Comparison of ENCODE assay signal across 7 mouse cellular contexts in the genomic region with DNA sequence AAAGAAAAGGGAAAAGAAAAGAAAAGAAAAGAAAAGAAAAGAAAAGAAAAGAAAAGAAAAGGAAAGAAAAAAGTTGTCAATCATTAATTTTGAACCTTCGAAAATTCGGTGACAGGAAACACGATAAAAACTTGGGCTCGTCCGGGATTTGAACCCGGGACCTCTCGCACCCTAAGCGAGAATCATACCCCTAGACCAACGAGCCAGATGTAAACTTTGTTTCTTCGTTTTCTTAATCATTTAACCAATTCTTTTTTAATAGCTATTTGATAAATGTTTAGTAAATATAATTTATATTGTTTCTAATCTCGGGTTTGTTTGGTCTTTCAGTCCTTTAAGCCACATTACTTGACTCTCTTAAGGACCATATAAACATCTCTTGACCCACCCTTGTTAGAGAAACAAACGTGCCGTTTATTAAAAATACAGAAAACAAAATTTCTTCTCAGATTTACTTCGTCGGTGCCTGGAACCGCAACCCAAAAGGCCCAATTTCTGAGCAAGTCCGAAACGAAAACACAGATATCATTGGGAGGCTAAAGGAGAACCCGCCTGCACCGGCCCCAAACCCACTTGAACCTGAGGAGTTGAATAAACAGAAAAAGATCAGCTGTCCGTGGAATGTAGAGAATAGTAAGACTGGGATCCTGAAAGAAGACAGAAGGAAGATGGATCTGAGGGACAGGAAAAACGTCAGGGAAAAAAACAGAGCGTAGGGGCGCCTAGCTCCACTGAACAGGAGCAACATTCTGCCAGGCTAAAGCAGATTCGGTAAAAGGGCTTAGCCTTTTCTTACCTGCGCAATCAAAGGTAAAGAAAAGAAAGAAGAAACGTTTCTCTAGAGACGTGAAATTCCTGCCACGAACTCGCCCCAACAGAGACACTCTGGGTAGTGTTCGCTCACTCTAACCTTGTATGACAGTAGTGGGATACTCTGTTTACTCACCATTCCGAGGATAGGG. TPM values are rescaled to one million over a fixed set of nuclear protein-coding genes. Genes with fewer than 3 reads are reported as not detected.
A peak's percentile ranks its signal among the peaks of the same experiment; 100 is the strongest.
DNase-seq lines count a peak whose midpoint lies in the region; ATAC-seq and TF ChIP-seq lines count a peak whose summit lies in the region.

No protein-coding gene starts in this region.

- H3K4me2 ChIP-seq in heart, embryonic 14.5 days (ENCODE audit: low read length): peak overlapping the region; percentile 75
- H3K4me2 ChIP-seq in kidney, postnatal 0 days (ENCODE audit: low read length): peak overlapping the region; percentile 64
- peak overlapping the region; percentile 61 for H3K4me2 ChIP-seq in lung, embryonic 14.5 days

- no peaks in the 10 kb centered on the region for H3K36me3 ChIP-seq in C2C12 (ENCODE audit: control insufficient read depth, insufficient read depth)
- no peaks in the 10 kb centered on the region for H3K36me3 ChIP-seq in MEL (ENCODE audit: control insufficient read depth in 1 of 2, insufficient read depth in 2 of 2, low read length in 2 of 2)
- H3K36me3 ChIP-seq in heart, embryonic 14.5 days (ENCODE audit: control insufficient read depth, insufficient read depth, low read length): no peaks in the 10 kb centered on the region
- H3K36me3 ChIP-seq in kidney, postnatal 0 days (ENCODE audit: insufficient read depth, low read length): no peaks in the 10 kb centered on the region
- H3K36me3 ChIP-seq in lung, embryonic 14.5 days (ENCODE audit: insufficient read depth): no peaks in the 10 kb centered on the region

- peak overlapping the region; percentile 56 for H3ac ChIP-seq in C2C12 (ENCODE audit: control insufficient read depth, insufficient read length, low read depth)

- no peaks in the 10 kb centered on the region for H3K27me3 ChIP-seq in C2C12 (ENCODE audit: control insufficient read depth, insufficient read depth, insufficient read length)
- no peaks in the 10 kb centered on the region for H3K27me3 ChIP-seq in MEL (ENCODE audit: control insufficient read depth in 1 of 2, insufficient read depth in 2 of 2, low read length in 2 of 2)
- no peaks in the 10 kb centered on the region for H3K27me3 ChIP-seq in heart, embryonic 14.5 days (ENCODE audit: control insufficient read depth, insufficient read depth, low read length)
- no peaks in the 10 kb centered on the region for H3K27me3 ChIP-seq in kidney, postnatal 0 days (ENCODE audit: insufficient read depth, low read length)
- no peaks in the 10 kb centered on the region for H3K27me3 ChIP-seq in lung, embryonic 14.5 days (ENCODE audit: insufficient read depth, low read length)

- no peak for TF ChIP-seq POLR2A in MEL (IDR thresholded peaks at IDR 0.05; ENCODE audit: control insufficient read depth in 1 of 2, insufficient read depth in 1 of 2, low read depth in 1 of 2, low read length in 2 of 2, poor library complexity in 1 of 2)
- no peak for TF ChIP-seq POLR2A in olfactory bulb, adult 2 months (IDR thresholded peaks at IDR 0.05; ENCODE audit: insufficient read depth, low read depth, low read length)

- no peak for TF ChIP-seq EP300 in MEL (IDR thresholded peaks at IDR 0.05; ENCODE audit: low read depth in 1 of 2, low read length in 2 of 2)

- H3K79me2 ChIP-seq in C2C12 (ENCODE audit: control insufficient read depth, insufficient read depth) (no peaks in the 10 kb centered on the region), MEL (ENCODE audit: control insufficient read depth, insufficient read depth, low read length, poor library complexity) (no peaks in the 10 kb centered on the region; the same call in 1 of the 2 replicates)

- no peak for TF ChIP-seq CTCF in C2C12 (IDR thresholded peaks at IDR 0.05; ENCODE audit: control insufficient read depth, insufficient read depth, insufficient read length)
- no peak for TF ChIP-seq CTCF in MEL (IDR thresholded peaks at IDR 0.05 in 2 of 3, conservative IDR thresholded peaks at IDR 0.05 in 1 of 3; ENCODE audit: control insufficient read depth in 1 of 3, insufficient read depth in 1 of 3, low read depth in 2 of 3, low read length in 3 of 3, poor library complexity in 1 of 3, severe bottlenecking in 1 of 3)
- TF ChIP-seq CTCF in kidney, postnatal 0 days (IDR thresholded peaks at IDR 0.05; ENCODE audit: low read depth): no peak
- no peak for TF ChIP-seq CTCF in lung, embryonic 14.5 days (IDR thresholded peaks at IDR 0.05; ENCODE audit: low read depth)
- no peak for TF ChIP-seq CTCF in olfactory bulb, adult 2 months (IDR thresholded peaks at IDR 0.05; ENCODE audit: insufficient read depth, low read depth, low read length)

- peak overlapping the region; percentile 68 for H3K9ac ChIP-seq in MEL (ENCODE audit: control insufficient read depth, low read depth, low read length, poor library complexity, severe bottlenecking)
- peak overlapping the region; percentile 80 for H3K9ac ChIP-seq in heart, embryonic 14.5 days (ENCODE audit: low read length)
- H3K9ac ChIP-seq in kidney, postnatal 0 days (ENCODE audit: low read depth, low read length): peak overlapping the region; percentile 65
- H3K9ac ChIP-seq in lung, embryonic 14.5 days: peak overlapping the region; percentile 56

- H3K4me3 ChIP-seq in C2C12 (ENCODE audit: insufficient read depth, poor library complexity, severe bottlenecking) (peak overlapping the region; percentile 40), MEL (ENCODE audit: control insufficient read depth in 1 of 2, insufficient read depth in 1 of 2, low read depth in 2 of 2, low read length in 2 of 2) (peak overlapping the region; percentile 46 to 71)
- peak overlapping the region; percentile 50 to 69 for H3K4me3 ChIP-seq in heart, embryonic 14.5 days (ENCODE audit: control insufficient read depth in 1 of 2, insufficient read depth in 1 of 2, low read depth in 1 of 2, low read length in 2 of 2)
- H3K4me3 ChIP-seq in kidney, postnatal 0 days (replicated peaks; ENCODE audit: low read depth, low read length): peak overlapping the region; percentile 69
- peak overlapping the region; percentile 55 for H3K4me3 ChIP-seq in lung, embryonic 14.5 days (ENCODE audit: low read depth, low read length)
- peak overlapping the region; percentile 48 for H3K4me3 ChIP-seq in olfactory bulb, adult 2 months (ENCODE audit: insufficient read depth, low read depth, low read length)

- WGBS in heart, embryonic 14.5 days: under 1% methylated on average over 32 of the region's 32 CpGs
- under 1% methylated on average over 32 of the region's 32 CpGs for WGBS in kidney, postnatal 0 days
- under 1% methylated on average over 32 of the region's 32 CpGs for WGBS in lung, embryonic 14.5 days
- WGBS in olfactory bulb, adult 2 months: under 1% methylated on average over 32 of the region's 32 CpGs

- H3K27ac ChIP-seq in MEL (ENCODE audit: control insufficient read depth, low read depth, low read length): peak overlapping the region; percentile 11; the same call in 1 of the 2 replicates
- peak overlapping the region; percentile 83 to 86 for H3K27ac ChIP-seq in heart, embryonic 14.5 days (replicated peaks in 1 of 2; ENCODE audit: control insufficient read depth in 1 of 2, insufficient read depth in 1 of 2, low read depth in 2 of 2, low read length in 2 of 2)
- peak overlapping the region; percentile 80 for H3K27ac ChIP-seq in kidney, postnatal 0 days
- peak overlapping the region; percentile 68 for H3K27ac ChIP-seq in lung, embryonic 14.5 days (ENCODE audit: low read depth)
- H3K27ac ChIP-seq in olfactory bulb, adult 2 months (ENCODE audit: insufficient read depth, low read depth, low read length): peak overlapping the region; percentile 45

- no peak for TF ChIP-seq RAD21 in MEL (IDR thresholded peaks at IDR 0.05; ENCODE audit: low read depth, low read length)

- peak; percentile 73 for DNase-seq in MEL (ENCODE audit: low read depth, low spot score)
- peak; percentile 76 for DNase-seq in embryo, embryonic 11 days
- DNase-seq in kidney, postnatal 0 days (ENCODE audit: low spot score): peak; percentile 75
- peak; percentile 88 for DNase-seq in lung, embryonic 14.5 days

- peaks cover 0 to 4% of the 10 kb centered on the region in 2 experiments; a peak in 1 of 4 replicates for H3K4me1 ChIP-seq in MEL (ENCODE audit: control insufficient read depth in 1 of 2, insufficient read depth in 2 of 2, low read length in 2 of 2)
- peaks cover 2 to 4% of the 10 kb centered on the region in 2 experiments; a peak in 3 of 4 replicates for H3K4me1 ChIP-seq in heart, embryonic 14.5 days (ENCODE audit: control insufficient read depth in 2 of 2, insufficient read depth in 2 of 2, low read length in 2 of 2)
- 0 out of 2 replicates have a peak, but pooled peaks cover 3% of the 10 kb centered on the region for H3K4me1 ChIP-seq in kidney, postnatal 0 days (replicated peaks; ENCODE audit: insufficient read depth, low read length)
- H3K4me1 ChIP-seq in lung, embryonic 14.5 days (ENCODE audit: insufficient read depth): 0 out of 2 replicates have a peak, but pooled peaks cover 3% of the 10 kb centered on the region
- peaks cover 3% of the 10 kb centered on the region; the same call in 1 of the 2 replicates for H3K4me1 ChIP-seq in olfactory bulb, adult 2 months (ENCODE audit: control insufficient read depth, insufficient read depth, low read length)

- H3K79me3 ChIP-seq in C2C12 (ENCODE audit: low read depth): no peaks in the 10 kb centered on the region

- no peaks in the 10 kb centered on the region for H3K9me3 ChIP-seq in MEL (replicated peaks; ENCODE audit: insufficient read depth, low read length)
- H3K9me3 ChIP-seq in heart, embryonic 14.5 days (ENCODE audit: control insufficient read depth, low read length): no peaks in the 10 kb centered on the region
- H3K9me3 ChIP-seq in kidney, postnatal 0 days (replicated peaks; ENCODE audit: low read length): no peaks in the 10 kb centered on the region
- H3K9me3 ChIP-seq in lung, embryonic 14.5 days (ENCODE audit: low read depth, low read length): no peaks in the 10 kb centered on the region

- 0 out of 2 replicates have a peak, but pooled peaks have one; percentile 44 for ATAC-seq in heart, embryonic 14.5 days (ENCODE audit: insufficient number of reproducible peaks, insufficient read depth, low FRiP score, low read depth)
- no peak for ATAC-seq in kidney, postnatal 0 days (replicated peaks; ENCODE audit: low FRiP score, low read depth)
- peak; percentile 10 for ATAC-seq in lung, embryonic 14.5 days (ENCODE audit: insufficient read depth)

RNA-seq across cellular contexts. Expression of a gene that starts 13.5 kb away (rescaled TPM):
- polyA plus RNA-seq in C2C12 (2012; fragmentation: generic; extraction: Trizol) (11.2 TPM), MEL (2012; ENCODE audit: insufficient read depth in 1 of 2, insufficient read length in 2 of 2, low read depth in 1 of 2, low replicate concordance in 2 of 2, missing spikeins in 1 of 2) (10 to 100 TPM in 1 of 2 experiments, not detected in 1; 14.2 TPM)
- total RNA-seq in MEL (2012; rRNA removed): 12.5 and 16.2 TPM in 2 replicates
- polyA plus RNA-seq in heart, embryonic 14.5 days (2014; fragmentation: Nextera tagmentation; extraction: Ambion mirVana): 8.3 and 9.1 TPM in 2 replicates
- 10.0 and 10.4 TPM in 2 replicates for polyA plus RNA-seq in kidney, postnatal 0 days (2015; fragmentation: Nextera tagmentation; extraction: Ambion mirVana)
- 12.7 and 13.5 TPM in 2 replicates for polyA plus RNA-seq in lung, embryonic 14.5 days (2014; fragmentation: Nextera tagmentation; extraction: Ambion mirVana)
- not detected in 2 replicates for polyA plus RNA-seq in olfactory bulb, adult 2 months (2012; ENCODE audit: insufficient read depth, insufficient read length, low replicate concordance, missing spikeins)

RNA-seq across cellular contexts. Expression of a gene that starts 28.6 kb away (rescaled TPM):
- polyA plus RNA-seq in C2C12 (2012; fragmentation: generic; extraction: Trizol) (not detected), MEL (2012; ENCODE audit: insufficient read depth in 1 of 2, insufficient read length in 2 of 2, low read depth in 1 of 2, low replicate concordance in 2 of 2, missing spikeins in 1 of 2) (under 1 TPM in 1 of 2 experiments, not detected in 1; 0.25 TPM)
- total RNA-seq in MEL (2012; rRNA removed): 0.07 TPM in 1 of 2 replicates, not detected in the other
- polyA plus RNA-seq in heart, embryonic 14.5 days (2014; fragmentation: Nextera tagmentation; extraction: Ambion mirVana): 1.7 and 1.9 TPM in 2 replicates
- 0.06 TPM in 1 of 2 replicates, not detected in the other for polyA plus RNA-seq in kidney, postnatal 0 days (2015; fragmentation: Nextera tagmentation; extraction: Ambion mirVana)
- polyA plus RNA-seq in lung, embryonic 14.5 days (2014; fragmentation: Nextera tagmentation; extraction: Ambion mirVana): 0.07 and 0.18 TPM in 2 replicates
- not detected in 2 replicates for polyA plus RNA-seq in olfactory bulb, adult 2 months (2012; ENCODE audit: insufficient read depth, insufficient read length, low replicate concordance, missing spikeins)

RNA-seq across cellular contexts. Expression of a gene that starts 51.5 kb away (rescaled TPM):
- polyA plus RNA-seq in C2C12 (2012; fragmentation: generic; extraction: Trizol): 0.07 TPM
- not detected in 2 replicates for total RNA-seq in MEL (2012; rRNA removed)
- polyA plus RNA-seq in MEL (2012; ENCODE audit: insufficient read depth in 1 of 2, insufficient read length in 2 of 2, low read depth in 1 of 2, low replicate concordance in 2 of 2, missing spikeins in 1 of 2): not detected
- 0.40 and 0.43 TPM in 2 replicates for polyA plus RNA-seq in heart, embryonic 14.5 days (2014; fragmentation: Nextera tagmentation; extraction: Ambion mirVana)
- polyA plus RNA-seq in kidney, postnatal 0 days (2015; fragmentation: Nextera tagmentation; extraction: Ambion mirVana): 0.13 and 0.28 TPM in 2 replicates
- polyA plus RNA-seq in lung, embryonic 14.5 days (2014; fragmentation: Nextera tagmentation; extraction: Ambion mirVana): 0.63 and 0.73 TPM in 2 replicates
- polyA plus RNA-seq in olfactory bulb, adult 2 months (2012; ENCODE audit: insufficient read depth, insufficient read length, low replicate concordance, missing spikeins): not detected in 2 replicates

Comparison
In these comparisons a context has a peak if more than half of its experiments do, and no peak if none do; other contexts are left out.
1. H3K27ac ChIP-seq: peak in every context shown above with its lines; median percentile 84 in heart, embryonic 14.5 days; 80 in kidney, postnatal 0 days; 68 in lung, embryonic 14.5 days; 45 in olfactory bulb, adult 2 months; 11 in MEL.